Mouse (Mus musculus) MEL (cell line): ENCODE results near the gene 1520401A03Rik.
A peak's percentile ranks its signal among the peaks of the same experiment; 100 is the strongest.

Experiments
- CTCF ChIP-seq, 3 experiments: IDR thresholded peaks in 2 of 3; conservative IDR thresholded peaks in 1 of 3; 2 replicates each; pipeline ENCODE4 v1.5.1; 2011 to 2012; ENCODE audit warnings: low read length in 3 of 3, low read depth in 2 of 3, mild to moderate bottlenecking in 2 of 3, improper control_type of control experiment in 1 of 3, inconsistent platforms in 1 of 3, mixed read lengths in 1 of 3, moderate library complexity in 1 of 3; ENCODE audit not compliant: control insufficient read depth in 1 of 3, insufficient read depth in 1 of 3, poor library complexity in 1 of 3, severe bottlenecking in 1 of 3
- E2F4 ChIP-seq: IDR thresholded peaks from 2 replicates; pipeline ENCODE4 v1.6.1; 2011; ENCODE audit warnings: low read depth, low read length, improper control_type of control experiment, borderline replicate concordance
- EP300 ChIP-seq, 2 experiments: IDR thresholded peaks; 2 replicates each; pipeline ENCODE4 v1.6.1; 2011; ENCODE audit warnings: improper control_type of control experiment in 2 of 2, low read length in 2 of 2, low read depth in 1 of 2, mild to moderate bottlenecking in 1 of 2
- ETS1 ChIP-seq: IDR thresholded peaks from 2 replicates; pipeline ENCODE4 v1.6.1; 2012; ENCODE audit warnings: low read depth, mild to moderate bottlenecking, inconsistent platforms, low read length, improper control_type of control experiment, moderate library complexity
- GATA1 ChIP-seq: IDR thresholded peaks from 2 replicates; pipeline ENCODE4 v1.6.1; 2011; ENCODE audit warnings: low read depth, low read length, improper control_type of control experiment
- KAT2A ChIP-seq: conservative IDR thresholded peaks from 2 replicates; pipeline ENCODE4 v1.6.1; 2012; ENCODE audit warnings: low read depth, low read length, improper control_type of control experiment, inconsistent platforms
- MAX ChIP-seq: IDR thresholded peaks from 2 replicates; pipeline ENCODE4 v1.6.1; 2011; ENCODE audit warnings: low read length, improper control_type of control experiment
- POLR2A ChIP-seq, 2 experiments: IDR thresholded peaks; 2 replicates each; pipeline ENCODE4 v1.6.1; 2011 to 2012; ENCODE audit warnings: low read length in 2 of 2, mild to moderate bottlenecking in 2 of 2, control low read depth in 1 of 2, improper control_type of control experiment in 1 of 2, low read depth in 1 of 2, moderate library complexity in 1 of 2; ENCODE audit not compliant: control insufficient read depth in 1 of 2, insufficient read depth in 1 of 2, poor library complexity in 1 of 2
- UBTF ChIP-seq: IDR thresholded peaks from 2 replicates; pipeline ENCODE4 v1.6.1; 2012; ENCODE audit warnings: low read depth, mild to moderate bottlenecking, inconsistent platforms, low read length, improper control_type of control experiment, moderate library complexity, borderline replicate concordance; ENCODE audit not compliant: insufficient read depth
- USF1 ChIP-seq: IDR thresholded peaks from 2 replicates; pipeline ENCODE4 v1.6.1; 2014; ENCODE audit warnings: low read depth, mild to moderate bottlenecking, inconsistent platforms, low read length, improper control_type of control experiment, moderate library complexity
- ZNF384 ChIP-seq: IDR thresholded peaks from 2 replicates; pipeline ENCODE4 v1.6.1; 2012; ENCODE audit warnings: low read depth, mild to moderate bottlenecking, inconsistent platforms, low read length, improper control_type of control experiment

DNA sequence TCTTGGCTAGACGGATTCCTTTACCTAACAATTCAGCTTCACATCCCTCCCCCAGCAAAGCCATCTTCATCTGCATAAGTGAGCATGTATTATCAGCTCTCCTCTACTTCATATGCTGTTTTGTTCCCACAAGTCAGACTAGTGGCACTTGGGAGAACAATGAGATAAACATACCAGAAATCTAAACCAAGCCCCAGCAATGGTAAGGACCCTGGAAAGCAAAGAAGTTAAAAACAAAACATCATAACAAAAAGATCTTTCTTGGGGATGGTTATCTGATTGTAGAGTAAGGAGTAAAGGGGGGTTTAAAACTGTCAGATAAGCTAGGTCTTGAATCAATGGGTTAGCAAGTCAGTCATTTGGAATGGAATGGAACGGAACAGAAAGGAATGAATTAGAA, 47.9 kb upstream of the 1520401A03Rik start:
- TF ChIP-seq POLR2A (IDR thresholded peaks at IDR 0.05; ENCODE audit: control insufficient read depth in 1 of 2, insufficient read depth in 1 of 2, low read depth in 1 of 2, low read length in 2 of 2, poor library complexity in 1 of 2) (no peak), EP300 (IDR thresholded peaks at IDR 0.05; ENCODE audit: low read depth in 1 of 2, low read length in 2 of 2) (no peak; a peak in 1 of 4 replicates), ETS1 (no peak), MAX (no peak), CTCF (IDR thresholded peaks at IDR 0.05 in 2 of 3, conservative IDR thresholded peaks at IDR 0.05 in 1 of 3; ENCODE audit: control insufficient read depth in 1 of 3, insufficient read depth in 1 of 3, low read depth in 2 of 3, low read length in 3 of 3, poor library complexity in 1 of 3, severe bottlenecking in 1 of 3) (no peak), GATA1 (peak; percentile 39; the same call in 1 of the 2 replicates), ZNF384 (no peak), E2F4 (no peak), UBTF (no peak), KAT2A (no peak), USF1 (no peak)
